Mouse (Mus musculus): ENCODE results near the gene Cited4. TPM values are rescaled to one million over a fixed set of nuclear protein-coding genes. Genes with fewer than 3 reads are reported as not detected.

Cited4 gene
- polyA plus RNA-seq (2017; shearing (Covaris generic)) = 1 to 10 TPM; 1.4 to 1.6 TPM

GRCm38 (mm10) chr4:120666358-120667024, at the start of gene Cited4:
TSS of gene Cited4 (plus strand) at chr4:120666572.

Other genes with a start within 250 kb of the Cited4 start
- not detected for gene Slfnl1, start 134.3 kb upstream of the Cited4 start, polyA plus RNA-seq (2017; shearing (Covaris generic))
- 10 to 100 TPM; 17.1 to 28.7 TPM for gene Ctps, start 96.3 kb upstream of the Cited4 start, polyA plus RNA-seq (2017; shearing (Covaris generic))
- gene Gm8439, start 77.8 kb upstream of the Cited4 start, polyA plus RNA-seq (2017; shearing (Covaris generic)) = not detected
- not detected for gene Kcnq4, start 82.0 kb downstream of the Cited4 start, polyA plus RNA-seq (2017; shearing (Covaris generic))
- 100 to 1,000 TPM in 1 of 2 experiments, 10 to 100 TPM in 1; 80.4 to 107 TPM for gene Nfyc, start 165.0 kb downstream of the Cited4 start, polyA plus RNA-seq (2017; shearing (Covaris generic))
- gene Rims3, start 188.2 kb downstream of the Cited4 start, polyA plus RNA-seq (2017; shearing (Covaris generic)) = 1 to 10 TPM in 1 of 2 experiments, under 1 TPM in 1; 0.35 to 2.8 TPM

Measured in activated CD4-positive, CD25-positive, alpha-beta regulatory T cell (primary cell).